Mouse (Mus musculus) limb, embryonic 14.5 days (tissue): ENCODE data around the gene Sptb. TPM values are rescaled to one million over a fixed set of nuclear protein-coding genes. Genes with fewer than 3 reads are reported as not detected.

Source experiments
- ATAC-seq: fragments of 200-750 bp; cut with Nextera tagmentation; 2 replicates; pipeline ENCODE4 v1.8.0; 2017; ENCODE audit warnings: low read depth, moderate number of reproducible peaks, moderate TSS enrichment; ENCODE audit not compliant: low FRiP score
- DNase-seq: peaks from one replicate; pipeline ENCODE4 v3.0.0-alpha.2; 2015; ENCODE audit warnings: low spot score
- H3K27ac ChIP-seq: fragments of 300-500 bp; sonication (generic); replicated peaks from 2 replicates; pipeline ENCODE4 v1.5.1; 2014; ENCODE audit warnings: low read depth, mild to moderate bottlenecking, low read length, moderate library complexity, mixed read lengths
- H3K27me3 ChIP-seq: fragments of 300-500 bp; sonication (generic); 2 replicates; pipeline ENCODE4 v1.6.1; 2014; ENCODE audit warnings: low read length, mixed read lengths; ENCODE audit not compliant: control insufficient read depth, insufficient read depth
- H3K36me3 ChIP-seq: fragments of 300-500 bp; sonication (generic); 2 replicates; pipeline ENCODE4 v1.6.1; 2014; ENCODE audit warnings: mild to moderate bottlenecking, low read length, moderate library complexity, mixed read lengths; ENCODE audit not compliant: control insufficient read depth, insufficient read depth
- H3K4me1 ChIP-seq: fragments of 300-500 bp; sonication (generic); 2 replicates; pipeline ENCODE4 v1.6.1; 2014; ENCODE audit warnings: antibody characterized with exemption, low read length, mixed read lengths; ENCODE audit not compliant: control insufficient read depth, insufficient read depth
- H3K4me2 ChIP-seq: fragments of 300-500 bp; sonication (generic); replicated peaks from 2 replicates; pipeline ENCODE4 v1.6.1; 2014; ENCODE audit warnings: low read depth, mild to moderate bottlenecking, low read length, moderate library complexity; ENCODE audit not compliant: severe bottlenecking
- H3K4me3 ChIP-seq: fragments of 300-500 bp; sonication (generic); replicated peaks from 2 replicates; pipeline ENCODE4 v1.5.1; 2014; ENCODE audit warnings: low read length
- H3K9ac ChIP-seq: fragments of 300-500 bp; sonication (generic); 2 replicates; pipeline ENCODE4 v1.6.1; 2014; ENCODE audit warnings: mild to moderate bottlenecking, low read depth, low read length, moderate library complexity; ENCODE audit not compliant: severe bottlenecking
- H3K9me3 ChIP-seq: fragments of 300-500 bp; sonication (generic); 2 replicates; pipeline ENCODE4 v1.6.1; 2016; ENCODE audit warnings: low read length; ENCODE audit not compliant: control insufficient read depth
- POLR2A ChIP-seq: fragments of 200-500 bp; IDR thresholded peaks from 2 replicates; pipeline ENCODE4 v1.8.0; 2012; ENCODE audit warnings: inconsistent platforms, mild to moderate bottlenecking, moderate library complexity, borderline replicate concordance; ENCODE audit not compliant: insufficient read depth, insufficient read length; ENCODE audit errors: extremely low read depth
- WGBS: fragments of 180-500 bp; shearing (Covaris S2); extraction: QIAGEN DNeasy Blood & Tissue Kit; methylation state at CpG from one replicate; pipeline ENCODE4 v1.1.7; 2014; 5-methylcytosine and 5-hydroxymethylcytosine counted together
- polyA plus RNA-seq, 2 experiments: library from polyadenylated mRNA; depleted of rRNA in 1 of 2; stranded (reverse) in 1 of 2; unstranded in 1 of 2; fragments of >200 nt; fragmentation: Nextera tagmentation in 1 of 2; extraction: Ambion mirVana in 1 of 2; gene quantifications; 2 replicates each; pipeline versions ENCODE4 v1.2.1 to v1.2.3; 2012 to 2014

The Sptb gene
- polyA plus RNA-seq, 2 experiments = 1.3 to 1.5 TPM

DNA sequence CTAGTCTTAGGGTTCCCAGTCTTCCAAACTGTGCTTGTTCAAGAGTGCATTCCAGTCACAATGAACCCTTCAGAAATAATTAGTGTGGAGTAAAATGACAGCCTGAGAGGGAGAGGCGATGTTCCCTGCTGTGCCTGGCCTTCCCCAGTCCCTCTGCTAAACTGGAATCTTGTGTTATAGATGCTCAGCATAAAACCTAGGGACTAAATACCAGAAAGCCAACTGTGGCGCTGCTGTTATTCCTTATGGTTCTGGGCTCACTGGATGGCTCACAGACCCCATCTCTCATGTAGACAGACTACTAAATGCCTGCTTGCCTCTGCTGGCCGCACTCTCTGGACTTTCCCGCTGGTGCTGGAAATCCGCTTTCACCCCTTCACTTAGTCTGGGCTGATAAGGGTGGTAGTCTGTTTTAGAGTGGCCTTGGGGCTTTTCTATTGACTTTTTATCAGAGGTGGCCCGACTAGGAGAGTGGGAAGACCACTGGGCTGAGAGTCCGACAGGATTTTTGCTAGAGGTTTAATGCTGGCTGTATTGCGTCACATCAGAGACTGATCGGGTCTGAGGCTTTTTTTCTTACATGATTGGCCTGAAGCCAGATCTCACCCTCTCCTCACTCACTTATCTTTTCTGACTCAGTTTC lies 175.6 kb downstream of the Sptb start:
- H3K4me3 ChIP-seq = peak overlapping the region; percentile 79
- peaks cover 14% of the 10 kb centered on the region for H3K27me3 ChIP-seq
- H3K4me1 ChIP-seq = peaks cover 28% of the 10 kb centered on the region
- peak overlapping the region; percentile 99 for H3K4me2 ChIP-seq
- no peaks in the 10 kb centered on the region for H3K36me3 ChIP-seq
- no peak for DNase-seq
- ATAC-seq = no peak
- H3K27ac ChIP-seq = no peak overlapping the region
- H3K9ac ChIP-seq = peak overlapping the region; percentile 79
- WGBS = 9% methylated on average over 9 of the region's 9 CpGs
- H3K9me3 ChIP-seq = no peaks in the 10 kb centered on the region
- no peak for TF ChIP-seq POLR2A

DNA sequence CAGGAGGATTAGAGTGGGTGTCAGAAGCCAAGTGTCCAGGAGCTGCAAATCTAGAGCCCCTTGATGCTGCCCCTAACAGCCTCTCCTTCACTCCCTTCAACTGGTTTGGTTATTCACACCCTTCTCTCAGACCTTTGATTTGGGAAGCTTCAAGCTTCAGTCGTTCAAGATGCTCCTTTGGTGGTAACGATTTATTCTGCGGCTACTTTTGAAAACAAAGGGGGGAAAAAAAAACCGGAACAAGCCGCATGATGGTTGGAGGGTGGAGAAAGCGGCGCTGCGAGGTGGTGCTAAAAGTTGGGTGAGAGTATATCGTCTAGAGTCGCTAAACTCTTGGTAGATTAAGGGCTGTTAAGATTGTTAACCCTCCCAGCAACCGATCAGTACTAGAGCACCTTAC lies 176.1 kb downstream of the Sptb start:
- Histone ChIP-seq H3K4me3 (peak overlapping the region; percentile 79), H3K27ac (no peak overlapping the region), H3K9me3 (no peaks in the 10 kb centered on the region), H3K27me3 (peaks cover 14% of the 10 kb centered on the region), H3K4me2 (peak overlapping the region; percentile 99), H3K9ac (peak overlapping the region; percentile 79), H3K4me1 (peaks cover 28% of the 10 kb centered on the region), H3K36me3 (no peaks in the 10 kb centered on the region)
- WGBS = 4% methylated on average over 11 of the region's 11 CpGs
- ATAC-seq = no peak
- DNase-seq = no peak
- TF ChIP-seq POLR2A = no peak

DNA sequence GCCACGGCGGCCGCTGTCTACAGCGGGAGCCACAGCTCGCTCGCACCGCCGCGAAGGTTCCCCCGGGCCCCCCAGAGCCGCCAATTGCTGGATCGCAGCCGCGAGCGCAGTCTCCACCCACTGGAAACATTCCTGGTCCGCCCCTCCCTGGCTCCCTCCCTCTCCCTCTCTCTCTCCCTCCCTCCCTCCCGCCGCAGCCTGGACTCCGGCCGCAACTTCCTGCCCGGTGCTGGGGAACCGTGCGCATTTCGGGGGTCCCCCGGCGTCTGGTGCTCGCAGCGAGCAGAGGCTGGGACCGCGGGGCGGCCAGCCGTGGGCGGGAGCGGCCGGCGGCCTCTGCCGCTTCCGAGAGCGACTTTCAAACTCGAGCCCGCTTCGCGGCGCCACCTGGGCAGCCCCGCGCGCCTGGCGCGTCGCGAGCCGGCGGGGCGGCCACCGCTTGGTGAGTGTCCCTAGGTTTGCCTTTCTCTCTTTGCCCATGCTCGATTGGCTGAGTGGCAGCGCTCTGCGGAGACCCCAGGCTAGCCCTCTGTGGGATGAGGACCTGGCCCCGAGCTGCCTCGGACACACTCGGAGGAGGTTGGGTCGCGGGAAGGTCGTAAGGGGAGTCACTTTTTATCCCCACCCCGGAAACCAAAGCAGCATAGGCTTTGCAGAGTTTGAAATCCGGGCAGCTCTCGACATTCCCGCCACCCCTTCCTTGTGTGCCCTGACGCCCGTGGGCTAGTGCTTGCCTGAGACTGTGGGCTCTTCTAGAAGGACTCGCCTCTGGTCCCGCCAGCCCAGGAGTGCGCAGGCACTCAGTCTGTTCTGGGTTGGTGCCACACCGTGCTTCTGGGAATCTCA lies 176.7 kb downstream of the Sptb start:
- Histone ChIP-seq H3K36me3 (no peaks in the 10 kb centered on the region), H3K4me1 (peaks cover 28% of the 10 kb centered on the region), H3K9me3 (no peaks in the 10 kb centered on the region), H3K4me2 (peak overlapping the region; percentile 99), H3K9ac (peak overlapping the region; percentile 79), H3K27me3 (peaks cover 14% of the 10 kb centered on the region), H3K4me3 (peak overlapping the region; percentile 79), H3K27ac (peak overlapping the region; percentile 71; the same call in 1 of the 2 replicates)
- peak; percentile 86 for DNase-seq
- no peak for TF ChIP-seq POLR2A
- ATAC-seq = peak; percentile 90
- WGBS = under 1% methylated on average over 67 of the region's 74 CpGs

DNA sequence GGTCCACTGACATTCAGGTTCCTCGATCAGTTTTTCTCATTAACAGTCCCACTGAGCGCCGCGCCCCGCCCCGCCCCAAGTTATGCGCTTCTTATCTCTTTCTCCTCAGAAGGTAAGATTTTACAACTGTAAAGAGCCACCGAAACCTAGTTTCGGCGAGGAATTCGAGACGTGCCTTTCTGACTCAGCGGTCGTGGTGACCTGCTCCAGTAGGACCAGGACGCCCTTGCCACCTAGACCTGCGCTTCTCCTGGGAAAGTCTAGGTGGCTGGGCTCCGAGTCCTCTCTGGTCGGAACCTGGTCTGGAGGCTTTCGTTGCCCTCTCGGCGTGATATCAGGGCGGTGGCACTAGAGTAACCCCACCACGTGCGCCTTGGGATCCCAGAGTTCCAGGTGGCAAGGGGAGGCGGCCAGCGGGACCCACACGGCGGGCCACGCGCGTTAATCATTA lies 177.4 kb downstream of the Sptb start:
- H3K36me3 ChIP-seq = no peaks in the 10 kb centered on the region
- H3K4me2 ChIP-seq = peak overlapping the region; percentile 99
- peak; percentile 21; the same call in 1 of the 2 replicates for ATAC-seq
- H3K9me3 ChIP-seq = no peaks in the 10 kb centered on the region
- H3K4me1 ChIP-seq = peaks cover 28% of the 10 kb centered on the region
- DNase-seq = no peak
- 0 out of 2 replicates have a peak overlapping the region, but pooled peaks have one; percentile 26 for H3K27ac ChIP-seq
- H3K4me3 ChIP-seq = peak overlapping the region; percentile 79
- H3K9ac ChIP-seq = peak overlapping the region; percentile 79
- TF ChIP-seq POLR2A = no peak
- 0% methylated on average over 24 of the region's 31 CpGs for WGBS
- peaks cover 14% of the 10 kb centered on the region for H3K27me3 ChIP-seq
